Mouse (Mus musculus): Measurements from ENCODE around the gene Gm20388.

DNA sequence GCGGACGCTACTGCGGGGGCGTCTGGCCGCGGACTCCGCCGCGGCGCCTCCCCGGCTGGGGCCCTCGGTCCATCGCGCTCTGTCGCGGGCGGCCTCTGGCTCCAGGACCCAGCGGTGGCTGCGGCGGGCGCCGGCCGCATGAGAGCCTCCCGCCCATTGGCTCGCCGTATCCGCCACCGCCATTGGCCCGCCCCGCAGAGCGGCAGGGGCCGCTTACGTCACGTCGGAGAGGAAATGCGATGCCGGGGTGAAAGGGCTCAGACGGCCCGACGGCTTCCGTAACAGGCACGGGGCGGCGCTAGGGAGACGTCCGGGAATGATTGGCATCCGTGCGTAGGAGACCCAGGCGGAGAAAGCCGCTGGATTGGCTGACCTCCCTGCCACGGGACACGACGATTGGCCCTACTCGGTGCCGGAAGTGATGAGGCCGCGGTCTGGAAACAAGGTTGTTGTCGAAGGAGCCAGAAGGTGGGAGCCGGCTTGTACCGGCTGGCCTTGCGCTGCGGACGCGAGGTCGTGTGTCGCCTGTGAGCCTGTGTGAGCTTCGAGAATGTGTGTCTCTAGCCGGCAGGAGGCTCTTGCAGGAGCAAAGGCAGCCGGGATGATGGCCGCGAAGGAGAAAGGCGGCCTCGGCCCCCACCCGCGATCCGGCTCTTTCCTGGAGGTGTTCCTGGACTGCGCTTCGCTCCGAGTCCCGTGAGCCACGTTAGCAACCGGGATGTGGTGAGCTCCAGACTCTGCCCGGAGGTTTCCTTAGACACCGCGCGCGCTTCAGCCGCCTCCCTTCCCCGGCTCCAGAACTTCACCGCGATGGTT is 3131.7 kb downstream of the Gm20388 start, which contains the start of gene Ankrd11:
- TF ChIP-seq CTCF (IDR thresholded peaks at IDR 0.05; ENCODE audit: low read depth) (peak; percentile 23; the same call in 1 of the 2 replicates), EP300 (IDR thresholded peaks at IDR 0.05; ENCODE audit: low read depth) (peak; percentile 87; the same call in 1 of the 2 replicates)
